Mouse (Mus musculus): Measurements from ENCODE around the gene P2rx1. TPM values are rescaled to one million over a fixed set of nuclear protein-coding genes. Genes with fewer than 3 reads are reported as not detected.

P2rx1 gene
- under 1 TPM in 1 of 2 experiments, not detected in 1; 0.39 TPM for polyA plus RNA-seq (2017; shearing (Covaris generic))

GRCm38 (mm10) chr11:72998771-72999170, at the start of gene P2rx1:
TSS of gene P2rx1 (plus strand) at chr11:72999103.
- ATAC-seq, result no peak

GRCm38 (mm10) chr11:72951137-72952000, 47.5 kb upstream of the P2rx1 start:
- ATAC-seq, result no peak

GRCm38 (mm10) chr11:72952226-72952625, 46.7 kb upstream of the P2rx1 start:
- ATAC-seq, result no peak

- no peak for ATAC-seq
Observed at GRCm38 (mm10) chr11:72952697-72953096, 46.2 kb upstream of the P2rx1 start.

- no peak for ATAC-seq
Observed at GRCm38 (mm10) chr11:72953116-72953439, 45.8 kb upstream of the P2rx1 start.

- peak; percentile 69 for ATAC-seq
Observed at GRCm38 (mm10) chr11:72953440-72954151, 45.3 kb upstream of the P2rx1 start.

GRCm38 (mm10) chr11:72954216-72954615, 44.7 kb upstream of the P2rx1 start:
- no peak for ATAC-seq

- no peak for ATAC-seq
Observed at GRCm38 (mm10) chr11:72955339-72955974, 43.4 kb upstream of the P2rx1 start.

GRCm38 (mm10) chr11:72957318-72957717, 41.6 kb upstream of the P2rx1 start:
- no peak for ATAC-seq

GRCm38 (mm10) chr11:72959924-72960679, 38.8 kb upstream of the P2rx1 start:
- ATAC-seq, result no peak

- no peak for ATAC-seq
Observed at GRCm38 (mm10) chr11:72960723-72961071, 38.2 kb upstream of the P2rx1 start.

- ATAC-seq, result peak; percentile 86
Observed at GRCm38 (mm10) chr11:72961072-72961980, 37.6 kb upstream of the P2rx1 start, which contains the start of gene Atp2a3. TSS of gene Atp2a3 (plus strand) at chr11:72961169.

- ATAC-seq, result no peak
Observed at GRCm38 (mm10) chr11:72962378-72962777, 36.5 kb upstream of the P2rx1 start.

- ATAC-seq, result no peak
Observed at GRCm38 (mm10) chr11:72963058-72963788, 35.7 kb upstream of the P2rx1 start.

GRCm38 (mm10) chr11:72963789-72964294, 35.1 kb upstream of the P2rx1 start:
- no peak for ATAC-seq

GRCm38 (mm10) chr11:72974995-72975503, 23.9 kb upstream of the P2rx1 start:
- no peak for ATAC-seq

- ATAC-seq, result no peak
Observed at GRCm38 (mm10) chr11:72982516-72982915, 16.4 kb upstream of the P2rx1 start.

- no peak for ATAC-seq
Observed at GRCm38 (mm10) chr11:72983283-72983682, 15.6 kb upstream of the P2rx1 start.

- ATAC-seq, result no peak
Observed at GRCm38 (mm10) chr11:72986745-72987144, 12.2 kb upstream of the P2rx1 start.

- no peak for ATAC-seq
Observed at GRCm38 (mm10) chr11:72987234-72987633, 11.7 kb upstream of the P2rx1 start.
